Mouse (Mus musculus): Measurements from ENCODE around the gene Ubd. TPM values are rescaled to one million over a fixed set of nuclear protein-coding genes. Genes with fewer than 3 reads are reported as not detected.

Gene Ubd
- polyA plus RNA-seq, 2 experiments = not detected

DNA sequence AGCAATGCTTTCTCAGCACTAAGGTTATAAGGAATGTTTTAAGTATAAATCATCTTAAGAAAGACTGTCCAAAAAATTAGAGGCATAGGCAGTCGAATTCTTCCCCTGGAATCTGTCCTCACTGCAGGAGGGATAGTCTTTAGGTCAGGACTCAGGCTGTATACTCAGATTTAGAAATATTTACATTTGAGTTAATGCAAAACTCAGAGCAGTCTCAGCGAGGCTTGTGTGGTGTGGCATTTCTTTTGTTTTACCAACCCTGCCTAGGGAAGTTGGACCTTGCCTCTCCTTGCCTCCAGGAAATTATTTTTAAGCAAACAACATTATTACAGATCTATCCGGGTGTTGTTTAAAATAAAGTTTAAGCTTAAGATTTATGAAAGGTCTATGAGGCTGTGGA, 48.5 kb downstream of the Ubd start:
- H3K9ac ChIP-seq (replicated peaks) = no peak overlapping the region
- no peak overlapping the region for H3K27ac ChIP-seq
- H3K4me1 ChIP-seq (replicated peaks; ENCODE audit: control insufficient read depth in 2 of 2, insufficient read depth in 2 of 2, low read length in 1 of 2) = no peaks in the 10 kb centered on the region
- H3K9me3 ChIP-seq (ENCODE audit: control insufficient read depth, low read length) = no peaks in the 10 kb centered on the region
- DNase-seq (ENCODE audit: low read depth in 3 of 3, low spot score in 3 of 3) (no peak), ATAC-seq (ENCODE audit: insufficient read depth) (no peak)
- H3K27me3 ChIP-seq (ENCODE audit: control insufficient read depth, insufficient read depth, low read length) = no peaks in the 10 kb centered on the region
- TF ChIP-seq EP300 (IDR thresholded peaks at IDR 0.05; ENCODE audit: low read depth) (no peak), CTCF (IDR thresholded peaks at IDR 0.05; ENCODE audit: low read depth) (no peak)
- WGBS (ENCODE audit: insufficient replicate concordance) = 27% methylated on average over 3 of the region's 3 CpGs
- no peak overlapping the region for H3K4me2 ChIP-seq (ENCODE audit: low read depth)
- no peaks in the 10 kb centered on the region for H3K36me3 ChIP-seq (replicated peaks; ENCODE audit: control insufficient read depth, insufficient read depth, low read depth)
- no peak overlapping the region for H3K4me3 ChIP-seq (ENCODE audit: insufficient read depth in 1 of 2, low read depth in 2 of 2, low read length in 2 of 2)

Other genes starting within 250 kb of the Ubd start
- 15.6 and 30.4 TPM in 2 replicates for gene Ppp1r11, start 242.2 kb upstream of the Ubd start, polyA plus RNA-seq (2012; rRNA removed)
- 35.6 and 43.0 TPM in 2 replicates for gene Ppp1r11, start 242.2 kb upstream of the Ubd start, polyA plus RNA-seq (2014; fragmentation: Nextera tagmentation; extraction: Ambion mirVana)
- 17.5 and 19.0 TPM in 2 replicates for gene Znrd1, start 235.3 kb upstream of the Ubd start, polyA plus RNA-seq (2012; rRNA removed)
- 25.3 and 28.2 TPM in 2 replicates for gene Znrd1, start 235.3 kb upstream of the Ubd start, polyA plus RNA-seq (2014; fragmentation: Nextera tagmentation; extraction: Ambion mirVana)
- 1.6 and 3.3 TPM in 2 replicates for gene Znrd1as, start 235.3 kb upstream of the Ubd start, polyA plus RNA-seq (2012; rRNA removed)
- gene Znrd1as, start 235.3 kb upstream of the Ubd start, polyA plus RNA-seq (2014; fragmentation: Nextera tagmentation; extraction: Ambion mirVana) = 2.9 and 3.3 TPM in 2 replicates
- not detected in 2 replicates for gene 2410137M14Rik, start 212.7 kb upstream of the Ubd start, polyA plus RNA-seq (2012; rRNA removed)
- gene 2410137M14Rik, start 212.7 kb upstream of the Ubd start, polyA plus RNA-seq (2014; fragmentation: Nextera tagmentation; extraction: Ambion mirVana) = not detected in 2 replicates
- 0.03 and 0.23 TPM in 2 replicates for gene H2-M5, start 204.4 kb upstream of the Ubd start, polyA plus RNA-seq (2012; rRNA removed)
- gene H2-M5, start 204.4 kb upstream of the Ubd start, polyA plus RNA-seq (2014; fragmentation: Nextera tagmentation; extraction: Ambion mirVana) = not detected in 2 replicates
- 3.3 and 3.5 TPM in 2 replicates for gene Zfp57, start 192.7 kb upstream of the Ubd start, polyA plus RNA-seq (2012; rRNA removed)
- 2.2 and 2.5 TPM in 2 replicates for gene Zfp57, start 192.7 kb upstream of the Ubd start, polyA plus RNA-seq (2014; fragmentation: Nextera tagmentation; extraction: Ambion mirVana)
- not detected in 2 replicates for gene Mog, start 170.5 kb upstream of the Ubd start, polyA plus RNA-seq (2012; rRNA removed)
- not detected in 2 replicates for gene Mog, start 170.5 kb upstream of the Ubd start, polyA plus RNA-seq (2014; fragmentation: Nextera tagmentation; extraction: Ambion mirVana)
- 2.2 and 2.7 TPM in 2 replicates for gene Gabbr1, start 147.9 kb upstream of the Ubd start, polyA plus RNA-seq (2012; rRNA removed)
- 0.24 and 0.30 TPM in 2 replicates for gene Gabbr1, start 147.9 kb upstream of the Ubd start, polyA plus RNA-seq (2014; fragmentation: Nextera tagmentation; extraction: Ambion mirVana)
- gene Olfr90, start 105.4 kb upstream of the Ubd start, polyA plus RNA-seq (2012; rRNA removed) = not detected in 2 replicates
- not detected in 2 replicates for gene Olfr90, start 105.4 kb upstream of the Ubd start, polyA plus RNA-seq (2014; fragmentation: Nextera tagmentation; extraction: Ambion mirVana)
- not detected in 2 replicates for gene Olfr91, start 95.6 kb upstream of the Ubd start, polyA plus RNA-seq (2012; rRNA removed)
- gene Olfr91, start 95.6 kb upstream of the Ubd start, polyA plus RNA-seq (2014; fragmentation: Nextera tagmentation; extraction: Ambion mirVana) = not detected in 2 replicates
- not detected in 2 replicates for gene Olfr92, start 73.8 kb upstream of the Ubd start, polyA plus RNA-seq (2012; rRNA removed)
- not detected in 2 replicates for gene Olfr92, start 73.8 kb upstream of the Ubd start, polyA plus RNA-seq (2014; fragmentation: Nextera tagmentation; extraction: Ambion mirVana)
- not detected in 2 replicates for gene Olfr93, start 32.4 kb upstream of the Ubd start, polyA plus RNA-seq (2012; rRNA removed)
- gene Olfr93, start 32.4 kb upstream of the Ubd start, polyA plus RNA-seq (2014; fragmentation: Nextera tagmentation; extraction: Ambion mirVana) = not detected in 2 replicates
- not detected in 2 replicates for gene Olfr94, start 7.1 kb downstream of the Ubd start, polyA plus RNA-seq (2012; rRNA removed)
- not detected in 2 replicates for gene Olfr94, start 7.1 kb downstream of the Ubd start, polyA plus RNA-seq (2014; fragmentation: Nextera tagmentation; extraction: Ambion mirVana)
- gene Olfr95, start 19.2 kb downstream of the Ubd start, polyA plus RNA-seq (2012; rRNA removed) = not detected in 2 replicates
- gene Olfr95, start 19.2 kb downstream of the Ubd start, polyA plus RNA-seq (2014; fragmentation: Nextera tagmentation; extraction: Ambion mirVana) = not detected in 2 replicates
- not detected in 2 replicates for gene Olfr96, start 26.3 kb downstream of the Ubd start, polyA plus RNA-seq (2012; rRNA removed)
- not detected in 2 replicates for gene Olfr96, start 26.3 kb downstream of the Ubd start, polyA plus RNA-seq (2014; fragmentation: Nextera tagmentation; extraction: Ambion mirVana)
- gene Olfr97, start 43.4 kb downstream of the Ubd start, polyA plus RNA-seq (2012; rRNA removed) = not detected in 2 replicates
- gene Olfr97, start 43.4 kb downstream of the Ubd start, polyA plus RNA-seq (2014; fragmentation: Nextera tagmentation; extraction: Ambion mirVana) = not detected in 2 replicates
- gene Olfr98, start 69.9 kb downstream of the Ubd start, polyA plus RNA-seq (2012; rRNA removed) = not detected in 2 replicates
- not detected in 2 replicates for gene Olfr98, start 69.9 kb downstream of the Ubd start, polyA plus RNA-seq (2014; fragmentation: Nextera tagmentation; extraction: Ambion mirVana)
- 0.67 and 0.76 TPM in 2 replicates for gene H2-M3, start 76.3 kb downstream of the Ubd start, polyA plus RNA-seq (2012; rRNA removed)
- gene H2-M3, start 76.3 kb downstream of the Ubd start, polyA plus RNA-seq (2014; fragmentation: Nextera tagmentation; extraction: Ambion mirVana) = 1.3 and 1.5 TPM in 2 replicates
- not detected in 2 replicates for gene Olfr99, start 89.6 kb downstream of the Ubd start, polyA plus RNA-seq (2012; rRNA removed)
- gene Olfr99, start 89.6 kb downstream of the Ubd start, polyA plus RNA-seq (2014; fragmentation: Nextera tagmentation; extraction: Ambion mirVana) = not detected in 2 replicates
- gene Olfr101, start 110.4 kb downstream of the Ubd start, polyA plus RNA-seq (2012; rRNA removed) = not detected in 2 replicates
- not detected in 2 replicates for gene Olfr101, start 110.4 kb downstream of the Ubd start, polyA plus RNA-seq (2014; fragmentation: Nextera tagmentation; extraction: Ambion mirVana)
- gene Olfr102, start 123.2 kb downstream of the Ubd start, polyA plus RNA-seq (2012; rRNA removed) = not detected in 2 replicates
- not detected in 2 replicates for gene Olfr102, start 123.2 kb downstream of the Ubd start, polyA plus RNA-seq (2014; fragmentation: Nextera tagmentation; extraction: Ambion mirVana)
- not detected in 2 replicates for gene Olfr103, start 145.8 kb downstream of the Ubd start, polyA plus RNA-seq (2012; rRNA removed)
- gene Olfr103, start 145.8 kb downstream of the Ubd start, polyA plus RNA-seq (2014; fragmentation: Nextera tagmentation; extraction: Ambion mirVana) = not detected in 2 replicates
- not detected in 2 replicates for gene Olfr104-ps, start 165.7 kb downstream of the Ubd start, polyA plus RNA-seq (2012; rRNA removed)
- gene Olfr104-ps, start 165.7 kb downstream of the Ubd start, polyA plus RNA-seq (2014; fragmentation: Nextera tagmentation; extraction: Ambion mirVana) = not detected in 2 replicates
- not detected in 2 replicates for gene Olfr105-ps, start 185.1 kb downstream of the Ubd start, polyA plus RNA-seq (2012; rRNA removed)
- gene Olfr105-ps, start 185.1 kb downstream of the Ubd start, polyA plus RNA-seq (2014; fragmentation: Nextera tagmentation; extraction: Ambion mirVana) = not detected in 2 replicates
- gene Olfr106-ps, start 196.5 kb downstream of the Ubd start, polyA plus RNA-seq (2012; rRNA removed) = not detected in 2 replicates
- gene Olfr106-ps, start 196.5 kb downstream of the Ubd start, polyA plus RNA-seq (2014; fragmentation: Nextera tagmentation; extraction: Ambion mirVana) = not detected in 2 replicates
- gene Olfr107, start 205.3 kb downstream of the Ubd start, polyA plus RNA-seq (2012; rRNA removed) = not detected in 2 replicates
- not detected in 2 replicates for gene Olfr107, start 205.3 kb downstream of the Ubd start, polyA plus RNA-seq (2014; fragmentation: Nextera tagmentation; extraction: Ambion mirVana)